Mouse (Mus musculus) forebrain, embryonic 15.5 days (tissue): Measurements from ENCODE around the gene Adgrg1. TPM values are rescaled to one million over a fixed set of nuclear protein-coding genes. Genes with fewer than 3 reads are reported as not detected.

Source experiments
- ATAC-seq: fragments of 200-750 bp; cut with Nextera tagmentation; replicated peaks from 2 replicates; pipeline ENCODE4 v1.8.0; 2017; ENCODE audit warnings: mild to moderate bottlenecking, moderate TSS enrichment, moderate library complexity
- H3K27ac ChIP-seq: fragments of 300-500 bp; sonication (generic); replicated peaks from 2 replicates; pipeline ENCODE4 v1.5.1; 2015; ENCODE audit warnings: mild to moderate bottlenecking, inconsistent platforms
- H3K27me3 ChIP-seq: fragments of 300-500 bp; sonication (generic); 2 replicates; pipeline ENCODE4 v1.6.1; 2015; ENCODE audit warnings: inconsistent platforms
- H3K36me3 ChIP-seq: fragments of 300-500 bp; sonication (generic); 2 replicates; pipeline ENCODE4 v1.6.1; 2015; ENCODE audit warnings: mild to moderate bottlenecking, inconsistent platforms
- H3K4me1 ChIP-seq: fragments of 300-500 bp; sonication (generic); 2 replicates; pipeline ENCODE4 v1.6.1; 2015; ENCODE audit warnings: inconsistent platforms
- H3K4me2 ChIP-seq: fragments of 300-500 bp; sonication (generic); replicated peaks from 2 replicates; pipeline ENCODE4 v1.6.1; 2015; ENCODE audit warnings: mild to moderate bottlenecking, inconsistent platforms
- H3K4me3 ChIP-seq: fragments of 300-500 bp; sonication (generic); 2 replicates; pipeline ENCODE4 v1.5.1; 2015; ENCODE audit warnings: mild to moderate bottlenecking, inconsistent platforms
- H3K9ac ChIP-seq: fragments of 300-500 bp; sonication (generic); replicated peaks from 2 replicates; pipeline ENCODE4 v1.6.1; 2015; ENCODE audit warnings: mild to moderate bottlenecking, inconsistent platforms
- H3K9me3 ChIP-seq: fragments of 300-500 bp; sonication (generic); 2 replicates; pipeline ENCODE4 v1.6.1; 2016; ENCODE audit warnings: inconsistent platforms
- WGBS: fragments of 180-500 bp; shearing (Covaris S2); methylation state at CpG from one replicate; pipeline ENCODE4 v1.1.7; 2015; ENCODE audit warnings: mixed read lengths; 5-methylcytosine and 5-hydroxymethylcytosine counted together
- polyA plus RNA-seq: library from polyadenylated mRNA; unstranded; fragments of >200 nt; fragmentation: Nextera tagmentation; extraction: Ambion mirVana; gene quantifications from 2 replicates; pipeline ENCODE4 v1.2.1, GENCODE M21; 2015

Gene Adgrg1
- polyA plus RNA-seq, result 135 and 140 TPM in 2 replicates

GRCm38 (mm10) chr8:94974467-94975165 is at the start of gene Adgrg1:
Gene Adgrg1 (plus strand): TSS chr8:94974751.
- Histone ChIP-seq H3K4me3 (no peak within 1 kb of the TSS), H3K9ac (no peak within 1 kb of the TSS), H3K27ac (no peak within 1 kb of the TSS), H3K4me1 (peaks cover 25% of the 10 kb centered on the region), H3K9me3 (no peaks in the 10 kb centered on the region), H3K4me2 (no peak within 1 kb of the TSS), H3K36me3 (no peaks in the 10 kb centered on the region), H3K27me3 (no peaks in the 10 kb centered on the region)
- WGBS, result 63% methylated on average over 7 of the region's 7 CpGs
- no peak for ATAC-seq

GRCm38 (mm10) chr8:94928227-94928626 is 46.3 kb upstream of the Adgrg1 start:
- 86% methylated on average over 3 of the region's 3 CpGs for WGBS
- Histone ChIP-seq H3K9ac (no peak overlapping the region), H3K27ac (no peak overlapping the region), H3K36me3 (no peaks in the 10 kb centered on the region), H3K9me3 (no peaks in the 10 kb centered on the region), H3K4me2 (no peak overlapping the region), H3K4me1 (no peaks in the 10 kb centered on the region), H3K4me3 (no peak overlapping the region), H3K27me3 (no peaks in the 10 kb centered on the region)
- ATAC-seq, result no peak

- Histone ChIP-seq H3K27ac (no peak overlapping the region), H3K36me3 (no peaks in the 10 kb centered on the region), H3K27me3 (no peaks in the 10 kb centered on the region), H3K9me3 (no peaks in the 10 kb centered on the region), H3K4me2 (no peak overlapping the region), H3K9ac (no peak overlapping the region), H3K4me1 (no peaks in the 10 kb centered on the region), H3K4me3 (no peak overlapping the region)
- whole genome bisulfite sequencing, result 69% methylated on average over 5 of the region's 5 CpGs
- no peak for ATAC-seq
These were observed 40.6 kb upstream of the Adgrg1 start for GRCm38 (mm10) chr8:94933918-94934317.

- no peak overlapping the region for H3K9ac ChIP-seq
- H3K9me3 ChIP-seq, result no peaks in the 10 kb centered on the region
- H3K4me1 ChIP-seq, result no peaks in the 10 kb centered on the region
- H3K4me2 ChIP-seq, result no peak overlapping the region
- H3K4me3 ChIP-seq, result no peak overlapping the region
- no peak overlapping the region for H3K27ac ChIP-seq
- no peaks in the 10 kb centered on the region for H3K36me3 ChIP-seq
- no peak for ATAC-seq
- no peaks in the 10 kb centered on the region for H3K27me3 ChIP-seq
- 83% methylated on average over 3 of the region's 3 CpGs for WGBS
These were observed 39.4 kb upstream of the Adgrg1 start for GRCm38 (mm10) chr8:94935172-94935571.

- Histone ChIP-seq H3K4me3 (no peak overlapping the region), H3K4me1 (peaks cover 14% of the 10 kb centered on the region), H3K27me3 (0 out of 2 replicates have a peak, but pooled peaks cover 2% of the 10 kb centered on the region), H3K9ac (no peak overlapping the region), H3K9me3 (no peaks in the 10 kb centered on the region), H3K4me2 (no peak overlapping the region), H3K36me3 (no peaks in the 10 kb centered on the region), H3K27ac (no peak overlapping the region)
- 0 out of 2 replicates have a peak, but pooled peaks have one; percentile 27 for ATAC-seq
- WGBS, result 12% methylated on average over 6 of the region's 6 CpGs
These were observed 32.0 kb upstream of the Adgrg1 start for GRCm38 (mm10) chr8:94942566-94942965.

GRCm38 (mm10) chr8:94945185-94945584 is 29.4 kb upstream of the Adgrg1 start:
- 42% methylated on average over 6 of the region's 6 CpGs for WGBS
- Histone ChIP-seq H3K9me3 (no peaks in the 10 kb centered on the region), H3K4me3 (no peak overlapping the region), H3K9ac (no peak overlapping the region), H3K27me3 (0 out of 2 replicates have a peak, but pooled peaks cover 2% of the 10 kb centered on the region), H3K4me2 (no peak overlapping the region), H3K4me1 (peaks cover 19% of the 10 kb centered on the region), H3K27ac (peak overlapping the region; percentile 71), H3K36me3 (no peaks in the 10 kb centered on the region)
- peak; percentile 33; the same call in 1 of the 2 replicates for ATAC-seq

- WGBS, result 71% methylated on average over 4 of the region's 4 CpGs
- peaks cover 22% of the 10 kb centered on the region for H3K4me1 ChIP-seq
- ATAC-seq, result no peak
- no peak overlapping the region for H3K27ac ChIP-seq
- H3K9me3 ChIP-seq, result no peaks in the 10 kb centered on the region
- no peak overlapping the region for H3K4me2 ChIP-seq
- no peaks in the 10 kb centered on the region for H3K36me3 ChIP-seq
- H3K4me3 ChIP-seq, result no peak overlapping the region
- no peaks in the 10 kb centered on the region for H3K27me3 ChIP-seq
- H3K9ac ChIP-seq, result no peak overlapping the region
These were observed 26.1 kb upstream of the Adgrg1 start for GRCm38 (mm10) chr8:94948421-94948820.

GRCm38 (mm10) chr8:94949010-94949409 is 25.5 kb upstream of the Adgrg1 start:
- no peak for ATAC-seq
- WGBS, result 88% methylated on average over 4 of the region's 4 CpGs
- Histone ChIP-seq H3K36me3 (no peaks in the 10 kb centered on the region), H3K4me1 (peaks cover 24% of the 10 kb centered on the region), H3K27me3 (no peaks in the 10 kb centered on the region), H3K27ac (no peak overlapping the region), H3K9ac (no peak overlapping the region), H3K4me2 (no peak overlapping the region), H3K4me3 (no peak overlapping the region), H3K9me3 (no peaks in the 10 kb centered on the region)

GRCm38 (mm10) chr8:94950046-94950445 is 24.5 kb upstream of the Adgrg1 start:
- Histone ChIP-seq H3K4me2 (no peak overlapping the region), H3K36me3 (no peaks in the 10 kb centered on the region), H3K9me3 (no peaks in the 10 kb centered on the region), H3K27ac (0 out of 2 replicates have a peak overlapping the region, but pooled peaks have one; percentile 15), H3K4me1 (peaks cover 32% of the 10 kb centered on the region), H3K27me3 (no peaks in the 10 kb centered on the region), H3K9ac (no peak overlapping the region), H3K4me3 (no peak overlapping the region)
- peak; percentile 61 for ATAC-seq
- WGBS, result 19% methylated on average over 4 of the region's 4 CpGs

- 77% methylated on average over 5 of the region's 5 CpGs for WGBS
- Histone ChIP-seq H3K4me3 (no peak overlapping the region), H3K27ac (0 out of 2 replicates have a peak overlapping the region, but pooled peaks have one; percentile 15), H3K36me3 (no peaks in the 10 kb centered on the region), H3K27me3 (no peaks in the 10 kb centered on the region), H3K9ac (no peak overlapping the region), H3K4me1 (peaks cover 28% of the 10 kb centered on the region), H3K9me3 (no peaks in the 10 kb centered on the region), H3K4me2 (no peak overlapping the region)
- ATAC-seq, result 0 out of 2 replicates have a peak, but pooled peaks have one; percentile 15
These were observed 24.1 kb upstream of the Adgrg1 start for GRCm38 (mm10) chr8:94950458-94950857.

- H3K9me3 ChIP-seq, result no peaks in the 10 kb centered on the region
- ATAC-seq, result no peak
- no peaks in the 10 kb centered on the region for H3K36me3 ChIP-seq
- no peak overlapping the region for H3K4me3 ChIP-seq
- H3K4me1 ChIP-seq, result peaks cover 20% of the 10 kb centered on the region
- H3K27ac ChIP-seq, result no peak overlapping the region
- no peak overlapping the region for H3K4me2 ChIP-seq
- H3K9ac ChIP-seq, result no peak overlapping the region
- no peaks in the 10 kb centered on the region for H3K27me3 ChIP-seq
- WGBS, result 76% methylated on average over 5 of the region's 5 CpGs
These were observed 22.5 kb upstream of the Adgrg1 start for GRCm38 (mm10) chr8:94952086-94952485.

- WGBS, result 62% methylated on average over 7 of the region's 7 CpGs
- Histone ChIP-seq H3K27ac (no peak overlapping the region), H3K4me2 (no peak overlapping the region), H3K9ac (no peak overlapping the region), H3K4me3 (no peak overlapping the region), H3K36me3 (no peaks in the 10 kb centered on the region), H3K27me3 (no peaks in the 10 kb centered on the region), H3K4me1 (peaks cover 20% of the 10 kb centered on the region), H3K9me3 (no peaks in the 10 kb centered on the region)
- no peak for ATAC-seq
These were observed 20.8 kb upstream of the Adgrg1 start for GRCm38 (mm10) chr8:94953624-94954367.
